Mouse (Mus musculus): Measurements from ENCODE around the gene Pxn.

The Pxn gene

DNA sequence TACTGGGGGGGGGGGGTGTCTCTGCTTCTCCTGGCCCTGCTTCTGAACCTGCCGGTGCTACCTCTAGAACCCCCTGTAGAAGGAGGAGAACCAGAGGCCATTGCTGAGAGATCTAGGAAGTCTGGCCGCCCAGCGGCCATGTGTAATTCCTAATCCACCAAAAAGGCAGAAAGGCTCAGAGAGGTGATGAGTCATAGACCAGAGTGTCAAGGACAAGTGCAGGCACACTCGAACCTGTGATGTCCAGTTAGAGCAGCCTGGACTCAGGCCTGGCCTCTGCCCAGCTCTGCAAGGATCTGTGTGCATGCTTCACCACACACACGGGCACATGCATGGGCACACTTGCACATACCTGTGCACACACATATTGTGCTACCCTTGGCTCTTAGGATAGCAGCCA lies 21.7 kb downstream of the Pxn start:
- DNase-seq (ENCODE audit: low read depth), result peak; percentile 72

DNA sequence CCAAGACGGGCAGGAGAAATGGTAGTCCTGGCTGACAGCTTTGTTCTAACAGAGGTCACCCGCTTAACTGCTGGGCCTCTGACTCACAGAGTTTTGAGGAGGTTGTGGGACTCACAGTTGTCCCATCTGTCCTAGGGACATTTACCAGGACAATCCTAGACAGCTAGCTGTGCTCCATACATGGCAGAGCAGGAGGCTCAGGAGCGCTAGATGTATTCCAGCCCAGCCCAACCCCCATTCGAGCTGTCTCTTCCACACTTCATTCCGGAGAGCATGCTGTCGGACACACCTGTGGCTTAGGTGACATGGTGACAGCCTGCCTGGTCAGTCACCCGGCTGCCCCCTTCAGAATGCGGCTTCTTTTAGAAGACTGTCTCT lies 22.9 kb downstream of the Pxn start:
- DNase-seq (ENCODE audit: low read depth), result peak; percentile 33

DNA sequence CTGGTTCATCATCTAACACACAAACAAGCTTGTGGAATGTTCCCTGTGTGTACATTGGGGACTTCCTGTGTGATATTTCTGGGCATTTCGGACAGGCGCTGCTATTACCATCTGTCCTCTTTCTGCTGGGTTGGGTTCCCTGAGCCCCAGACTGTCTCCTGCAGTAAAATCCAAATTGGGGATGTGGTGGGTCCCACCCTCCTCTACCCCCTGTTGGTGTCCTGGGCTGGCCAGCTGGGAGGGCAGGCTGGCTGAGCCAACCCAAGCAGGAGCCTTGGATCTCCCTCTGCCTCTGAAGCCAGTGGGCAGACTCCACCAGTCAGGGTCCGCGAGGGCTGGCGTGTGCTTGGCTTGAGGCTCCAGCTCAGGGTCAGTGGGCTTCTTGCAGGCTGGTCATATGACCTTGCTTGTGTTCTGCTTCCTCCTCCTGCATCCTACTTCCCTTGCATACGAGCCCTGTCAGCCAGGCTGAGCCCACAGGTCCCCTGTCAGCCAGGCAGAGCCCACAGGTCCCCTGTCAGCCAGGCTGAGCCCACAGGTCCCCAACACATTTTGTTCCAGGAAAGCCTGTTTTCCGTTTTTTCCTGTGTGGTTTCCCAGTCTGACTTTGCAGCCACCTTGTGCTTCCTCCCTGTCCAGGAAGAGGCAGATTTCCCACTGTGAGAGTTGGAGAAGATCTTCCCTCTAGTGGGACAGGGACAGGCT lies 23.4 kb downstream of the Pxn start:
- DNase-seq (ENCODE audit: low read depth), result peak; percentile 80

DNA sequence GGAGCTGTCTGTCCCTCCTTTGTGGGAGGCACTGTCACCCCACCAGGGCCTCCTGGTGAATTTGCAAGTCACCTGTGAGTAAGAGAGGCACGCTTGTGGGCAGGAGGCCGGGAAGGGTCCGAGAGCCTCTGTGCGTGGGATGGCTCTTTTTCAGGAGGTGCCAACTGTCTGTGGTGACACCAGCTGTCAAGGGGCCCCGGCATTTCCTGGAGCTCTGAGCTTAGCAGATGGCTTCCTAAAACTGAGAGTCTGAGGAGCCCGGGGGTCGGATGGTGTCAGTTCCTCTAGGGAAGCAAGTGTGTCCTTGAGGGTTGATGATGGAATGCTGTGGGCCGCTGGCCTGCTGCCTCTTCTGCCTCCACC lies 24.0 kb downstream of the Pxn start:
- DNase-seq (ENCODE audit: low read depth), result peak; percentile 81

DNA sequence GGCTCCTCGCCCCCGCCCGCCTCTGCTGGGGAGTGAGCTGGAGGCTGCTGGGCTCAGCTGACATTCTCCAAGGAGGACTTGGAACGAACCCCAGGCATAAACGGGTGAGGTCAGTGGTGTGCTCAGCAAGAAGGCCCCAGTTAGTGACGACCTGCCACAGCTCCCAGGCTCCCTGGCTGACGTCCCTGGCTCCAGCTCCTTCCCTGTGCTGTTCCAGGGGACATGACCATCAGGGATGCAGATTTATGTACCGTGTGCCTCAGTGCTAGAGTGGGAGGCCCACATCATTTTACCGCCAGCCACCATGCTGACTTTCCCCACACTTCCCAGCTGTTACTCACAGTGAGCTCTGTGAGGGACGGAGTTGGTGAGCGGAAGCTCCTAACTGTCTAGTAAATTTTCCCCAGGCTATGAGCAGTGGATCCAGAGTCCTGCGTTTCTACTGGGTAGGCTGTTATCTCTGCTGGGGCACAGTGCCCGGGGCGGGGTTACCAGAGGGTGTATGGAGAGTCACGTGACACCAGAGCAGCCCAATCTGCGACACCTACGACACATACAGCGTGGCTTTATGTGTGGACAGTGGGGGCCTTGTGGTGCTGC lies 25.3 kb downstream of the Pxn start:
- DNase-seq (ENCODE audit: low read depth), result peak; percentile 63

DNA sequence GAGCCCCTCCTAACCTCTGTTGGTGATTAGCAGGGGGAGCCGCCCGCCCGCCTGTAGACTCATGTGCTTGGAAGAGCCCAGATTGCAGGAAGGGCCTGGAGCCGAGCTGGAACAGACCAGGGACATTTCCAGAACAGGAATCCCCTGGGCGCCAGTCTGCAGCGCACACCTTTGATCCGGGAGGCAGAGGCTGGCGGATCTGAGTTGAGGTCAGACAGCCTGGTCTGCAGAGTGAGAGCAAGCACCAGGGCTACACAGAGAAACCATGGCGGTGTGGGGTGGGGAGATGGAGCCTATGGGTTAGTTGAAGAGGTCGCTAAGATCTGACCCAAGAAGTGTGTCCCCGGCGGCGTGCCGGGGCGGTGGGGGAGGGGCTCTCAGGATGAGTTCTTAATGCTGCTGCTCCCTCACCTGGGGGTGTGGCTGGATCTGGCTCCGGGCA lies 27.8 kb downstream of the Pxn start:
- peak; percentile 48 for DNase-seq (ENCODE audit: low read depth)

DNA sequence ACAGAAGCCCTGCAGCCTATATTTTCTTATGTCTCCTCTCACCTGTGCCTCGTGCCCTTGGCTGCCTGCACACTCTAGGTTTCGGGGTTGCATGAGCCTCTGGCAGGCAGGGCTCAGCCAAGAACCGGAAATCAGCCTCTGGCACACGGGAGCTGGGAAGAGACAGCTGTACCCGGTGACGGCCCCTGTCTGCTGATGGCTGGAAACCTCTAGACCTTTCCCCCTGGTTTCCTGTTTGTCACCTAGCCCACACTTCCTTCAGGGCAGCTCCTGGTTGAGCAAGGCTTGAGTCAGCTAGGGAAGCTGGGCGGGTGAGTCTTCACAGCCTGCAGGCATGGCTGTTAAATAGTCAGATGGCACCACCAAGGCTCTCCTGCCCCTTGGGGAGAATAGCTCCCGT lies 28.4 kb downstream of the Pxn start:
- peak; percentile 87 for DNase-seq (ENCODE audit: low read depth)

DNA sequence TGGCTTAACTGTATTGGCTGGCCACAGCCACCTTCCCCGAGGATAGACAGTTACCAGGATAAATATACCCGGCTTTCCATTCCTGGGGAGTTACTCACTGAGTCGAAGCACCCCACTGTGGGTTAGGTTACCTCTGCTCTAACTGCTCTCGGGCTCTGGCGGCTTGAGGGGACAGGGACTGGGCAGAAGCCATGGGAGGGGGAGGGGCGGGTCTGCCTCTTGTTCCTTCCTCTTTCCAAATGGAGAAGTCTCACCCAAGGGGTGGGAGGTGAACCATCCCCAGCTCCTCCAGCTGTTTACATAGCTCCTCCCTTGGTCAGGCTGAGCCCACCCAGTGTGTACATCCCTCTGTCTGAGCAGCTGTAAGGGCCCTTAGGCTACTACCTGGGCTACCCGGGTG lies 29.2 kb downstream of the Pxn start:
- peak; percentile 77 for DNase-seq (ENCODE audit: low read depth)

DNA sequence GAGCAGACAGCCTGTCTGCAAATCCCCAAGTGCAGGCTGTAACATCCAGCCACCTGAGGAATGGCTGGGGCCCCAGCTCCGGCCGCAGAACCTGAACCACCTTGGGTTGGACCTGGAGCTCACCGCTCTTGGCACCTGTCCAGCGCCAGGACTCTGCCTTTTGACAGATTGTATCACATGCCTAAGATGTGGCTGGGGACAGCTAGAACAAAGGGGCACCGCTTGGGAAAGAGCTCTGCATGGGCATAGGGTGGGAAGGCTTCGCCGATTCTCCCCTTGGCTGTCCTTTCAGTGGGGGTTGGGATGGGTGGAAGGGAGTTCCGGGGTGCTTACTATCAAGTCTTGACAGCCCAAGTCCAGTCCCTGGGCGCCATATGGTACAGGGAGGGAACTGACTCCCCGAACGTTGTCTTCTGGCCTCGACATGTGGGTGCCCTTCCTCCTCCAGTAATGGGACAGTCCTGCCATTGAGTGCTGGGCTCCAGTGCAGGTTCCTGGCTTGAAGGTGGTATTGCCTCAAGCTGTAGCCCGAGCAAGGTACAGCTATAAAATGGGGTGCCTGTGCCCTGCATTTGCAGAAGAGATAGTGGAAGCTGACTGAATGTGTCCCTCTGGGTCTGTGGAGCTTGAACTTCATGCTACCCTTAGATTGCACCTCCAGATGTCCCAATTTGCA lies 31.7 kb downstream of the Pxn start:
- DNase-seq (ENCODE audit: low read depth), result no peak

DNA sequence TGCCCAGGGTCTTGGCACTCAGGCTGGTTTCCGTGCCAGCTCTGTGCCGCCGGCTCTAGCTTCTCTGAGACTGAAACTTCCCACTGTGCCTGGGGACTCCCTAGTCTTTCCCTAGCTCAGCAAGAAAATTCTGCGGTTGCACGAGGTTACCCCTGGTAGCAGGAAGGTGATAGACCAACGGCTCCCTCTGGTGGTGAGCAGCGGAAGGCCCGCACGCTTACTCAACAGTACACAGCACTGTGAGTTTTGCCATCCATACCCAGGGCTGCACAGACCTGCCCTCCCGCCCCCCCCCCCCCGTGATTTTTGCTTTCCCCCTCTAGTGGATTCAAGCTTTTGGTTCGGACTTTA lies 32.2 kb downstream of the Pxn start:
- peak; percentile 91 for DNase-seq (ENCODE audit: low read depth)

DNA sequence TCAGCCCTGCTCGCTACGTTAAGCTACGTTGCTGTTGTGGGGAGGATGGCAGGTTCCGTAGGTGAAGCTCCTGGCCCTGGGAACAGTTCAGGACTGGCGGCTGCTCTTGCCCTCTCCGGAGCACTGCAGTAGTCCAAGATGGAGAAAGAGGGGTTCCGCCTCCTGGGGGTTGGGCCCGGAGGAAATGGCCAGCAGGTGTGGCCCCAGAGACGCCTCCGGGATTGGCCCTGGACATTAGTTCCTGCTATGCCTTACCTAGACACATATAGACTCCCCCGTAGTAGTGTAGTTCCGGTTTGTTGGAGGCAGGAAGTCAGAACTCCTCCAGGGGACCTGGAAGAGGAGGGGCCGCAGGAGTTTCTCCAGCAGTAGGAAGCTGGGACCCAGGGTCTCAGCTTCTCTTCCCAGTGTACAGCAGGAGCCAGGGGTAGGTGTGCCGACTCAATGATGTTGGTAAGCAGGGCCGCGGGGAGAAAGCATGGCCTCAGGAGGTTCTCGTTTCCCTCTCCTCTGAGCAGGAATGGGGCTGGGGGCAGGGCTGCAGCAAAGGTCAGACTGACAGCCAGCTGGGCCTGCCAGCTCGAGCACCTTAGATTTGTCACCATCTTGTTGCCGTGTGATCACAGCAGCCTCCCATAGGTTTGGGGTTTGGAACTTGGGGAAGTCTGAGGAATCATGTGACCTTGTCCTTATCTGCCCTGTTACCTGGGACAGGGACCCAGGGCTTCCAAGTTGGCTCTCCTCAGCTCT lies 36.3 kb downstream of the Pxn start:
- peak; percentile 86 for DNase-seq (ENCODE audit: low read depth)

DNA sequence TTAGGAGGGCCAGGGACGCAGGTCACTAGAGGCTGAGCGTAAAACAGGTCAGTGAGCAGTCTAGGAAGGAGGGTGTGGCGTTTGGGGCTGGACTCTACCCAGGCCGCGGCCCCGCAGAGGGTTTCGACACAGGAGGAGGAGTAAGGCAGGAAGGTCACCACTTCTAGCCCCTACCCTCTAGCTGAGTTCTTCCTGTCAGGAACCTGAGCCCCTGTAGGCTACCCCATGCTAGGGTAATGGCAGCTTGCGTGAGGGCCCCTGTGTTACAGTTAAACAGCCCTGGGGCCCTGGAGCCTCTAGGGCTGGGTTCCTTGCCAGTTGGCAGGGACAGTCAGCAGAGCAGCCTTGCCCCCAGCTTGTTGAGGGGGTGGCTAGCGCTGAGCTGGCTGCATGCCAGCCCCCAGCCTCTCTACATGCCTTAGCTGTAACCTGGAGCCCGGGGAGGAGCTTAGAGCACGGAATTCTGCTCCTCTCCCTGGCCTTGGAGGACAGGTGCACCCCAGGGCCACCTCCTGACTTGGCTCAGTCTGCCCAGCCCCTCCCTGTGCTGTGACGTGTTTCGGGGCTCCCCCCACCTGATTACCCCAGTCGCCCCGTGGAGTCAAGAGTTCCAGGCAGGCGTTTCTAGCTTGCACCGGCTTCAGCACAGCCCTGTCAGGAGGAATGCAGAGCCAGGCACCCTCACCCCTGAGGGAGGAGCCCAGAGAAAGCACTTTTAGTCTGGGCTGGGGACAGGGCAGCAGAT lies 37.2 kb downstream of the Pxn start:
- DNase-seq (ENCODE audit: low read depth), result peak; percentile 76

DNA sequence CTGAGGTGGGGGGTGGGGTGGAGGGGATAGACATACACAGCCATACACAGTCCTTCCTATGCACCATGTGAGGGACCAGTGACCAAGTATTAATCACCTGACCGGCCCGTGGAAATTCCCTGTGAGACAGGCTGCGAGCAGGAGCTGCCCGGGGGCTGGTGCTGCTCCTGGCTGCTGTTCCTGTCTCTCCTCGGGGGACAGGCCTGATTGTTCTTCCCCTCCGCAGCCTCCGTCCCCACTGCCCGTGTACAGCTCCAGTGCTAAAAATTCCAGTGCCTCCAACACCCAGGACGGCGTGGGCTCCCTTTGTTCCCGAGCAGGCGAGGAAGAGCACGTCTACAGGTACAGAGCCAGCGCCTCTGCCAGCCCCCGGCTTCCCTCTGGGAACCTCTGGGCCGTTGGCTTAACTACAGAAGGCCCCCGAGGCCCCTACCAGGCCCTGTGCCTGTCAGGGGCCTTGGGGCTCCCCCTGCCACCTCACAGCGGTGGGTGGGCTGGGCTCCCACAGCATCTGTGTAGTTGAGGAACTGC lies 38.2 kb downstream of the Pxn start:
- DNase-seq (ENCODE audit: low read depth), result no peak

DNA sequence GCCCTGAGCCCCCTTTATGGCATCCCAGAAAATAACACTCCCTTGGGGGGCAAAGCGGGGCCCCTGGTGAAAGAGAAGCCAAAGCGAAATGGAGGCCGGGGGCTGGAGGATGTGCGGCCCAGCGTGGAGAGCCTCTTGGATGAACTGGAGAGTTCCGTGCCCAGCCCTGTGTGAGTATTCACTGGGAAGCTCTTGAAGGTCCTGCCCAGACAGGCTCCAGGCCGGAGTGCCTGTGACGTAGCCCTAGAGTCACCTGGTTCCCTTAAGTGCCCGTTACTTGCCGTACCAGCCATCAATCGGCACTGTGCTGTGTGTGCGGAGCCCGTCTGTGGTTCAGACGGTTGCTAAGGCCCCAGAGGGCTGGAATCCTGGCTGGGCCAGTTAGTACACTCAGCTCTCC lies 39.2 kb downstream of the Pxn start:
- no peak for DNase-seq (ENCODE audit: low read depth)

DNA sequence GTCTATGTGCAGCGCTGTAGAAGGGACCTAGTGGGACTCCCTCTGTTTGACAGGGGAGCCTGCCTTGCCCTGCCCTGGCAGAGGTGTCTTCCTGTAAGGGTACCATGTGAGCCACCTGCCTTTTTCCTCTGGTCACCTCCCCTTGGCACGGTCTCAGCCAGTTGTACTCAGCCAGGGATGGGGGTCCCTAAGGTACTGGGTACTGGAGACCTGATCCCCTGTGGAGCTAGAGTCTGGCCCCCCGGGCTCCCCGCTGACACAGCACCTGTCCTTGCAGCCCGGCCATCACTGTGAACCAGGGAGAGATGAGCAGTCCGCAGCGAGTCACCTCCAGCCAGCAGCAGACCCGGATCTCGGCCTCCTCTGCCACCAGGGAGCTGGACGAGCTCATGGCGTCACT lies 40.1 kb downstream of the Pxn start:
- DNase-seq (ENCODE audit: low read depth), result no peak

DNA sequence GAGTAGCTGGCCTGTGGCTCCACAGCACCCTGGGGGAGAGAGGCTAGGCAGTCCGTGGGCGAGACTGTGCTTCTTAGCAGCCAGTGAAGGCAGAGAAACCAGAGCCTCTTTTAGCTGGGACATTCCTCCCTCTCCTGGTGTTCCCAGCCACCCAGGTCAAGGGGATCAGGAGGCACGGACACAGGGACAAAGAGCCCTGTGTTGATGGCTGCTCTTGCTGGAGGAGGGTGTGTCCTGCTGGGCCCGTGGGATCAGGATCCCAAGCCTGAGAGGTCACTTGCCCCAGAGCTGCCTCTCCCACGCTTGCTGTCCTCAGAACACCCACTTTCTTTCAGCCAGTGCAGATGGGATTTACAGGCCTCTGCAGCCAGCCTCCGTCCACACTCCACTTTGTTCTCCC lies 40.5 kb downstream of the Pxn start:
- DNase-seq (ENCODE audit: low read depth), result no peak

DNA sequence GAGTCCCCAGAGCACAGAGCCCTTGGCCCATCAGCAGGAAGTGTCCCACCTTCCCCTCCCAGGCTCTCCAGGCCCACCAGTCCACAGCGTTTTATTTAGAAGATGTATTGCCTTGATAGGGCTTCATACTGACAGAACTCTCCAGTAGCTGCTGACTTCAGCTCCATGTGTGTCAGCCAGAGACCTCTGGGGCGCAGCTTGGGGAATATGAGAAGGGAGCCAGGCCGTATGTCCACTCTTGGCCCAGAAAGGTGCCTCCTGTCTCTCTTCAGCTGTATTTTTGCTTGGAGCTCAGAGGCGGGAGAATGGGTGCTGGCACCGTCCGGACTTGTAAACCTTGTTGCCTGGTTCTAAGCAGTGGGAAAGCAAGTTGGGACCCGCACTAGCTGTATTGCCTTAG lies 40.9 kb downstream of the Pxn start:
- no peak for DNase-seq (ENCODE audit: low read depth)

DNA sequence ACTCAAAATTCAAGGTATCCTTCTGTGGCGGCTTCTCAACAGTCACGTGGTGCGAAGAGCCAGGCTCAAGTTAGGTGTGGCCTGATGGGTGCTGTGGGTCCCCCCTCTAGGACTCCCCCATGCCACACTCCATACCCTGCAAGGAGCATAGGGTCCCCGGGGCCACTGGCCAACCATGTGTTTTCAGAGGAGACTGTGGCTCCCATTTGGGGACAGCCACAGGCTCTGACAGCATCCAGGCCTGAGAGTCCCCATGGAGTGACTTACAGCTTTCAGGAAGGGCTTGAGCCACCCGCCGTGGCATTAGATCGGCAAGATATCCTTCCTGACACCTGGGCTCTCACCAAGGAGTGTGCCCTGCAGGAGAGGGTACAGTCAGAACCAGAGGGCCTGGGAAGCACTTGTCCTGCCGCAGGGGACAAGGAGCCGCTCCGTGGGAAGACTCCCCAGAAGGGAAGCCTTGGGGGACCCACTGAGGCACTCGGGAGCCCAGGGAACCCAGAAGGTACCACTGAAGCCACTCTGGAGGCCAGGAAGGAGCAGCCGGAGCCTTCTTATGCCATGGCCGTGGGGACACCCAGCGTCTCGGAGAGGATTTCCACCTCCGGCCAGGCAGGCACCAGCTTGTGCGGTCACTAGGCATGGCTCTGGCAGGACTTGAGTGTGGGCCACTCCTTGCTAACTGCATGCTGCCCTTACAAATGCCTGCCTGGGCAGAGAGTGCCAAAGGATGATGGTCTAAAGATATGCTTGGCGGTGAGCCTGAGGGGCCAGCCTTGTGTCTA lies 42.2 kb downstream of the Pxn start:
- no peak for DNase-seq (ENCODE audit: low read depth)

DNA sequence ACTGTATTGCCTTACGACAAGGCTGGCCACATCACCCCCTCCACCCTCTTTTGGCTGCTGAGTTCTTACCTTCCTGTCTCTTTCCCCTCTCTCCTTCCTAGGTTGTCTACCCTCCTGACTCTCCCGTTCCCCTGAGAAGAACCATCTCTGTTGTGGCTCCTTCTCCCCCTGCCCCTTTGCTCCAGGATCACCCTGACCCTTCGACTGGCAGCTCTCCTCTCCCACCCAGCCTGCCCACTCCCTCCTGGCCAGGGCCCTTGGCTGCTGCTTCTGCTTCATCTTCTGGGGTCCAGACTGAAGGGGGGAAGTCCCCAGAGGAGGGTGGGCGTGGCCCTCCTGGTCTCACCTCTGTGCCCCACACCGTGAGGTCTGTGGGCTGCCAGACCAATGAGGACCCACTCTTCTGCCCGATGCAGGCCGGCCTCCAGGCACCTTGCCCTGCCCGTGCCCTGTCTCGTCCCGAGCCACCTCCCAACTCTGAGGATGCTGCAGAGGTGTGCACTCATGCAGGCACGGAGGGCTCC lies 44.1 kb downstream of the Pxn start:
- no peak for DNase-seq (ENCODE audit: low read depth)

DNA sequence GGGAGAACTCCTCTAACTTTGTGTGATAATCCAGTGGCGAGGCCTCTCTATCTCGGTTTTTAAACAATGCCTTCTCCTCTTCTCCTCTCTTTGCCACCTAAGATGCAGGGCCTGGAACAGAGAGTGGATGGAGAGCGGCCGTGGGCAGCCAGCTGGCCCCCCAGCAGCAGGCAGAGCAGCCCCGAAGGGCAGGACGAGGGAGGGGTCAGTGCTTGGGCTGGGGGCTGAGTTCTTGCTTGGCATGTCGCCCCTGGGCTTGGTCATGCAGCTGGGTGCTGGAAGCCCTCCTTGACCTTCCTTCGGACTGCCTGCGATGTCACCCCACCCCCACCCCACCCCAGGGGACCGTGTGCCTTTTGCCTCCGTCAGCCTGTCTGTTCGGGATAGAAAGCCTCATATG lies 44.9 kb downstream of the Pxn start:
- no peak for DNase-seq (ENCODE audit: low read depth)

DNA sequence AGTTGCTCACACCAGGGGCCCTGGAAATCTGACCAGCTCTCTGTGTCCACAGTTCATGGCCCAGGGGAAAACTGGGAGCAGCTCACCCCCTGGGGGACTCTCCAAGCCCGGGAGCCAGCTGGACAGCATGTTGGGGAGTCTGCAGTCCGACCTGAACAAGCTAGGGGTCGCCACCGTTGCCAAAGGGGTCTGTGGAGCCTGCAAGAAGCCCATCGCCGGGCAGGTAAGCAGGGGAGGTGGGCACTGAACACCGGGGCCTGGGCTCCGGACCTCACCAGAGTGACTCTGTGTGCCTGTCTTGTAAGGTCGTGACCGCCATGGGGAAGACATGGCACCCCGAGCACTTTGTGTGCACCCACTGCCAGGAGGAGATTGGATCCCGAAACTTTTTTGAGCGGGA lies 45.3 kb downstream of the Pxn start:
- no peak for DNase-seq (ENCODE audit: low read depth)

All from 416B (cell line).